Mouse (Mus musculus): ENCODE measurements around the gene Dbil5. TPM values are rescaled to one million over a fixed set of nuclear protein-coding genes. Genes with fewer than 3 reads are reported as not detected.

Dbil5 gene
- polyA plus RNA-seq, 1 experiment from 2014 or later = 1.1 TPM

DNA sequence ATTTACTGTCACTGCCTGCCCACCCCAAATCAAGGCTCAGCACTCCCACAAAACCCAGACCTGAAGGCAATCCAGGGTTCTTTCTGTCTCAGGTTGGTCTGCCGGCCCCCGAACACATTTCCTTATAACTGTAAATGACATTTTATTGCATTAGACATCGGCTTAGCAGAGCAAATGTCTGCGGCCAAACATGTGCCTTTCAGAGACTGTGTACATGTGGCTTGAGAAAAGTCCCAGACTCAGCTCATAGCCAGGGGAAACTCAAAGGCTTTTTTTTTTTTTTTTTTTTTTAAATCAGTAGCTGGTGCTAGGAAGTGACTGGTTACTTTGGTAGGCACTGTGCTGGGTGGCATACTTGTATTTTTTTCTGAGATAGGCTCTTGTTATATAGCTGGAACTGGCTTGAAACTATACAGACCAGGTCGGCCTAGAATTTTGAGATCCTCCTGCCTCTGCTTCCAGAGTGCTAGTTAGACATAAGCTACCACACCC lies 1.3 kb upstream of the Dbil5 start:
- Histone ChIP-seq H3K27me3 (ENCODE audit: control insufficient read depth, insufficient read depth, low read length) (no peaks in the 10 kb centered on the region), H3K9ac (replicated peaks; ENCODE audit: low read length) (peak overlapping the region; percentile 82; the same call in 1 of the 2 replicates), H3K4me1 (ENCODE audit: control insufficient read depth, insufficient read depth, low read length) (peaks cover 5% of the 10 kb centered on the region; the same call in 1 of the 2 replicates), H3K9me3 (ENCODE audit: control insufficient read depth, low read length) (no peaks in the 10 kb centered on the region), H3K27ac (replicated peaks; ENCODE audit: low read depth, low read length) (no peak overlapping the region), H3K36me3 (ENCODE audit: control insufficient read depth, insufficient read depth, low read length) (peaks cover 38% of the 10 kb centered on the region), H3K4me2 (ENCODE audit: low read length) (peak overlapping the region; percentile 73), H3K4me3 (replicated peaks; ENCODE audit: low read depth, low read length) (peak overlapping the region; percentile 70)
- DNase-seq (no peak), ATAC-seq (ENCODE audit: low FRiP score, low TSS enrichment) (no peak)
- WGBS = 95% methylated on average over 5 of the region's 5 CpGs

DNA sequence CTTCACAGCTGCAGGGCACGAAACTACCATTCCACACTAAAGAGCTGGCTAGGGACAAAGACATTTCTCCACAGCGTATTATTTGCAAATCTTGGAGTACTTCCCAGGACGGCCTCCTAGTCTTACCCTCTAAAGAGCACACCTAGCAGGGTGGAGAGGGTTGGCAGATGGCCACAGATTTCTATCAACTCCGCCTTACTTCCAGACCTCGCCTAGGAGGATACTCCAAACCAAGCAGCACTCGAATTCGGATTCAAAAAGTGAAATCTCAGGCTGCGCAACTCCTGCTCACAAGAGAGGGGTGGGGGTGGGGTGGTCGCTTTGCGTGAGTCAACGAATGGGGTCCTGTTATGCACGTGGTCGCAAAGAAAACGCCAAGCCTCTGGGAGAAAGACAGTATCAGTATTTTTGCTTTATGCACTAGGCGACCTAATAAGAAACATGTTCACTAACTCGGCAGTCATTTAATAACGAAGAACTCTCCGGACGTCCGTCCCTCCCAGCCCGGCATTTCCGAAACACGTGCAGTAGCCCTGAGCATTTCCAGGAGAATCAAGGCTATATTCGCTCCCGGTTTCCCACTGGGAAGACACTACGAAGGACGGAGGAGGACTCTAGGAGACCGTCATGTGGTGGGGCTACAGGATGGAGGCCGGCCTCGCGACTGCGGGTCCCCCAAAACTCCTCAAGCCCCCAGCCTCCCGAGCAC lies 573 bp upstream of the Dbil5 start:
- H3K9me3 ChIP-seq (ENCODE audit: control insufficient read depth, low read length) = no peaks in the 10 kb centered on the region
- ATAC-seq (ENCODE audit: low FRiP score, low TSS enrichment) (0 out of 2 replicates have a peak, but pooled peaks have one; percentile 21), DNase-seq (peak; percentile 68)
- peaks cover 5% of the 10 kb centered on the region; the same call in 1 of the 2 replicates for H3K4me1 ChIP-seq (ENCODE audit: control insufficient read depth, insufficient read depth, low read length)
- no peaks in the 10 kb centered on the region for H3K27me3 ChIP-seq (ENCODE audit: control insufficient read depth, insufficient read depth, low read length)
- H3K9ac ChIP-seq (replicated peaks; ENCODE audit: low read length) = peak overlapping the region; percentile 82
- peak overlapping the region; percentile 88 for H3K27ac ChIP-seq (replicated peaks; ENCODE audit: low read depth, low read length)
- H3K4me2 ChIP-seq (ENCODE audit: low read length) = peak overlapping the region; percentile 73
- 3% methylated on average over 33 of the region's 33 CpGs for WGBS
- peaks cover 44% of the 10 kb centered on the region for H3K36me3 ChIP-seq (ENCODE audit: control insufficient read depth, insufficient read depth, low read length)
- peak overlapping the region; percentile 70 for H3K4me3 ChIP-seq (replicated peaks; ENCODE audit: low read depth, low read length)

DNA sequence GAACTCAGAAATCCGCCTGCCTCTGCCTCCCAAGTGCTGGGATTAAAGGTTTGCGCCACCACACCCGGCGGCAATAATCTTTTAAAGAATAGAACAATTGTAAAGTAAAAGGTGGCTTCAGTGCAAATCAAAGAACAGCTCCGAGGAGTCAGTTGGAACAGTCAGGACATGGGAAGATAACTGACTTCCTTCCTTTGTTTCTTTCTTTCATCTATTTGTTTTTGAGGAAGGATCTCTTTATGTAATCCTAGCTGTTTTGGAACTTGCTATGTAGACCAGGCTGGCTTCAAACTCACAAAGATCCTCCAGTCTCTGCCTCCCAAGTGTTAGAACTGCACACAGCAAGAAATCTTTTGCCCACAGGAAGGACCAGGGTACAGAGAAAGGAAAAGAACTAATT lies 7.2 kb downstream of the Dbil5 start:
- ATAC-seq (ENCODE audit: low FRiP score, low TSS enrichment) (no peak), DNase-seq (no peak)
- Histone ChIP-seq H3K9ac (replicated peaks; ENCODE audit: low read length) (no peak overlapping the region), H3K27ac (replicated peaks; ENCODE audit: low read depth, low read length) (no peak overlapping the region), H3K4me1 (ENCODE audit: control insufficient read depth, insufficient read depth, low read length) (no peaks in the 10 kb centered on the region), H3K4me2 (ENCODE audit: low read length) (no peak overlapping the region), H3K4me3 (replicated peaks; ENCODE audit: low read depth, low read length) (no peak overlapping the region), H3K9me3 (ENCODE audit: control insufficient read depth, low read length) (no peaks in the 10 kb centered on the region), H3K27me3 (ENCODE audit: control insufficient read depth, insufficient read depth, low read length) (no peaks in the 10 kb centered on the region), H3K36me3 (ENCODE audit: control insufficient read depth, insufficient read depth, low read length) (peaks cover 50% of the 10 kb centered on the region)
- 91% methylated on average over 5 of the region's 5 CpGs for WGBS

DNA sequence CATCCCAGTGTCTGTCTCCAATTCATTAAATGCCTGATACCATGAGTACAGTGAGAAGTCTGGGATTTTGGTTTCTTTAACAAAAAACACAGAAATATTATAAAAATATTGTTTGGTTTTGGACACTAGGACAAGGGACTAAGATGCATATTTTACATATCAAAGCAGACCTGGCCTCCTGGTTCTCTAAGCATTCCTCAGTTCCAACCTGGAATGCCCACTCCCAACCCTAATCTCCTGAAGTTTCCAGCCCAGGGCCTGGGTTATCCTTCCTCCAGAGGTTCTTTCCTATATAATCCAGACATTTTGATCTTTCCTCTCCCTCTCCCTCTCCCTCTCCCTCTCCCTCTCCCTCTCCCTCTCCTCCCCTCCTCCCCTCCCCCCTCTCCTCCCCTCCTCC lies 7.6 kb downstream of the Dbil5 start:
- no peak overlapping the region for H3K9ac ChIP-seq (replicated peaks; ENCODE audit: low read length)
- peaks cover 46% of the 10 kb centered on the region for H3K36me3 ChIP-seq (ENCODE audit: control insufficient read depth, insufficient read depth, low read length)
- H3K4me1 ChIP-seq (ENCODE audit: control insufficient read depth, insufficient read depth, low read length) = no peaks in the 10 kb centered on the region
- H3K27me3 ChIP-seq (ENCODE audit: control insufficient read depth, insufficient read depth, low read length) = no peaks in the 10 kb centered on the region
- no peak overlapping the region for H3K4me3 ChIP-seq (replicated peaks; ENCODE audit: low read depth, low read length)
- DNase-seq = no peak
- H3K9me3 ChIP-seq (ENCODE audit: control insufficient read depth, low read length) = no peaks in the 10 kb centered on the region
- H3K27ac ChIP-seq (replicated peaks; ENCODE audit: low read depth, low read length) = no peak overlapping the region
- no peak for ATAC-seq (ENCODE audit: low FRiP score, low TSS enrichment)
- H3K4me2 ChIP-seq (ENCODE audit: low read length) = no peak overlapping the region

DNA sequence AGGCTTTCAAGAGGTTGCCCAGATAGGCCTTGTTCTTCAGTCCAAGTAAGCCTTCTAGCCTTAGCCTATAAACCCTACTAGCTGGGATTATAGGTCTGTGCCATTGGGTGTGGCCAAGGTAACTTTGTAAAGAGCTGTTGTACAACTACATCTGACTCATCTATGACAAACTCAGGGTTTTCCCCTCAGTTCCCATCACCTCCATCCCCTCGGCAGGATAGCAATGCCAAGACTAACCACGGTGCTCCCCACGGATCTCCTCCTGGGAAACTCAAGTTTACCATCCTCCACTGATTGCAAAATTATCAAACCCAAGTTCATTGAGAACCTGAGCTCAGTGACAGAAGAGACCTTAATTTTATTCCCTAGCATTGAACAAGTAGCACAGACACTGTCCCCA lies 18.7 kb downstream of the Dbil5 start:
- Histone ChIP-seq H3K4me3 (replicated peaks; ENCODE audit: low read depth, low read length) (no peak overlapping the region), H3K4me2 (ENCODE audit: low read length) (no peak overlapping the region), H3K36me3 (ENCODE audit: control insufficient read depth, insufficient read depth, low read length) (peaks cover 72% of the 10 kb centered on the region), H3K4me1 (ENCODE audit: control insufficient read depth, insufficient read depth, low read length) (no peaks in the 10 kb centered on the region), H3K9me3 (ENCODE audit: control insufficient read depth, low read length) (no peaks in the 10 kb centered on the region), H3K27me3 (ENCODE audit: control insufficient read depth, insufficient read depth, low read length) (no peaks in the 10 kb centered on the region), H3K9ac (replicated peaks; ENCODE audit: low read length) (no peak overlapping the region), H3K27ac (replicated peaks; ENCODE audit: low read depth, low read length) (no peak overlapping the region)
- no peak for DNase-seq
- whole genome bisulfite sequencing = 94% methylated on average over 3 of the region's 3 CpGs
- no peak for ATAC-seq (ENCODE audit: low FRiP score, low TSS enrichment)

DNA sequence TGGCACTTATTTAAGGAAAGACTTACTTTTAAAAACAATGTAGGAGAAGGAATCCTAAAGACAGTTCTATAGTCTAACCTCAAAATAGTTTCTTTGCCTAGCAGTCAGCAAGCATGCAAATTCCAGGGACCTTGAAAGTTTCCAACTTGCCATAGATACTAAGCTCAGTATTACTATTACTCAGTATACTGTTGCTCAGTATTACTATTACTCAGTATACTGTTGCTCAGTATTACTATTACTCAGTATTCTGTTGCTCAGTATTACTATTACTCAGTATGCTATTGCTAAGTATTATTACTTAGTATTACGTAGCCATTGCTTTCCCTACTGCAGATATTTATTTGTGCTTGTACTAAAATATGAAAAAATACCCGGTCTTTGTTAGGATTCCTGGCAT lies 22.3 kb downstream of the Dbil5 start:
- Histone ChIP-seq H3K27ac (replicated peaks; ENCODE audit: low read depth, low read length) (no peak overlapping the region), H3K9ac (replicated peaks; ENCODE audit: low read length) (no peak overlapping the region), H3K36me3 (ENCODE audit: control insufficient read depth, insufficient read depth, low read length) (peaks cover 42% of the 10 kb centered on the region), H3K27me3 (ENCODE audit: control insufficient read depth, insufficient read depth, low read length) (no peaks in the 10 kb centered on the region), H3K4me3 (replicated peaks; ENCODE audit: low read depth, low read length) (no peak overlapping the region), H3K4me1 (ENCODE audit: control insufficient read depth, insufficient read depth, low read length) (peaks cover 7% of the 10 kb centered on the region), H3K4me2 (ENCODE audit: low read length) (no peak overlapping the region), H3K9me3 (ENCODE audit: control insufficient read depth, low read length) (no peaks in the 10 kb centered on the region)
- no peak for DNase-seq
- no peak for ATAC-seq (ENCODE audit: low FRiP score, low TSS enrichment)
- WGBS = 97% methylated on average over 2 of the region's 2 CpGs

DNA sequence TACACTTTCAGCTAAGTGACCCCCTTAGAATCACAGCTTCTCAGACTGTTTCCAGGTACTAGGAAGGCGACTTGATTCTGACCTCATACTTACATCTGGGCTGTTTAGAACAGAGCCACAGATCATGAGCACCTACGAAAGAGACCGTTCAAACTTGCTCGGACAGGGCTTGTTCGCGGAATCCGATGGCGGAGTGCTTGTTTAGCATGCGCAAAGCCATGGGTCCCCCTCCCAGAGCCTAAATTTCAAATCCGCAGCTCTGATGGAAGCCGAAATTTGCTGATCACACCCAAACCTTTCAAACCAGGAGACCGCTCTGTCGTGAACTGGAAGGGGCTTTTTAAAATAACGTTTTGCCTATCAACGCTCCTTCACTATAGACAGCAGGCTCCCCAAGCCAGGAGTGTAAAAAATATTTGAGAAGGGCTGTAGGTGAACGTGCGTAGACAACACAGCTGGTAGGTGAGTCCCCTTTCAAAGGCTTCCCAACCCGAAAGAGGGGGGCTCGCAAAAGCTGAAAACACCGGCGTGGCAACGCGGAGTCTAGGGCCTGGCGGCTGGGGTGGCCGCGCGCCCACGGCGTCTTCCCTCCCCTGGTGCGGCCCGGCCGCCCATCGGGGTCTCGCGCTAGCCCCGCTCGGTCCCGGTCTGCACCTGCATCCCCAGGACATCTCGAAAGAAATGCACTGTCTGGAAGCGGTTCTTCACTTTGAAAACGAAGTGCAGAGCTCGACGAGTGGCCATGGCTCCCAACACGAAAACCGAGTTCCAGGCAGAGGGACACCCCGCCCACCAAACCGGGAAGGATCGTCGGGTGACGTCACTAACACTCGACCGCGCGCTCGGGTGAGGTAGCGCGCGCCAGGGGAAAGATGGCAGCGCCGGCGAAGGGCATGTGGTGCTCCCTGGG lies 25.7 kb downstream of the Dbil5 start, which contains the start of the genes Mrm3 and Glod4:
Gene Mrm3, plus strand, starts transcription at position 815 of the 910 bp plus-strand sequence.
Gene Glod4, minus strand, starts transcription at position 825 of the 910 bp plus-strand sequence.
- DNase-seq = peak; percentile 98
- Histone ChIP-seq H3K9me3 (ENCODE audit: control insufficient read depth, low read length) (no peaks in the 10 kb centered on the region), H3K4me2 (ENCODE audit: low read length) (peak within 1 kb of the TSS; percentile 72), H3K4me1 (ENCODE audit: control insufficient read depth, insufficient read depth, low read length) (peaks cover 8% of the 10 kb centered on the region), H3K4me3 (replicated peaks; ENCODE audit: low read depth, low read length) (peak within 1 kb of the TSS; percentile 76), H3K27me3 (ENCODE audit: control insufficient read depth, insufficient read depth, low read length) (no peaks in the 10 kb centered on the region), H3K9ac (replicated peaks; ENCODE audit: low read length) (peak within 1 kb of the TSS; percentile 85), H3K27ac (replicated peaks; ENCODE audit: low read depth, low read length) (peak within 1 kb of the TSS; percentile 76), H3K36me3 (ENCODE audit: control insufficient read depth, insufficient read depth, low read length) (peaks cover 16% of the 10 kb centered on the region)
- under 1% methylated on average over 61 of the region's 61 CpGs for WGBS
- ATAC-seq (ENCODE audit: low FRiP score, low TSS enrichment) = peak; percentile 85

DNA sequence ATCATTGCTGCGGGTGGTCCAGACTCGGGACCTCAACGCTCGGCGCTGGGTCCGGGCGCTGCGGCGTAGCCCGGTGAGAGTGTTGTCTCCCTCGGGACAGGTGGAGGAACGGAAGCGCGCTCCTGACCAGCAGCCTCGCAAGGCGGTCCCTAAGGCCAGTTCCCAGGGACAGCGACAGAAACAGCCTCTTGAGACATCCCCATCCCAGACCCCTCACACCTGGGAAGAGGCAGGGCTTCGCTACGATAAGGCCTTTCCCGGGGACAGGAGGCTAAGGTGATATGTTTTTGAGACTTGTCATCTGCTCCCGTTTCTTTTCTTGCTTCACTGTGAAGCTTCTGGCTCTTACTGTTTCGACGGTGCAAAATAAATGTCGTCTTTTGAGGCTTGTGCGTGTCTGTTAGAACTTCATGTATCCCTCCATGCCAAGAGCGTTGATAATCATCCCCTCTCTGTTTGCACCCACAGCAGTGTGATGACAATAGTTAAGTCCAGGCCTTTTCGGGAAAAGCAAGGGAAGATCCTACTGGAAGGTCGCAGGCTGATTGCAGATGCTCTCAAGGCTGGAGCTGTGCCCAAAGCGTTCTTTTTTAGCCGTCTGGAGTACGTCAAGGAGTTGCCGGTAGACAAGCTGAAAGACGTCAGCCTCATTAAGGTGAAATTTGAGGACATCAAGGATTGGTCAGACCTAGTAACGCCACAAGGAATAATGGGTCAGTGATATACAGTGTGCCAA lies 26.6 kb downstream of the Dbil5 start:
- peak overlapping the region; percentile 76 for H3K4me3 ChIP-seq (replicated peaks; ENCODE audit: low read depth, low read length)
- ATAC-seq (ENCODE audit: low FRiP score, low TSS enrichment) = peak; percentile 53; the same call in 1 of the 2 replicates
- peaks cover 8% of the 10 kb centered on the region for H3K4me1 ChIP-seq (ENCODE audit: control insufficient read depth, insufficient read depth, low read length)
- WGBS = 3% methylated on average over 34 of the region's 34 CpGs
- DNase-seq = no peak
- H3K9ac ChIP-seq (replicated peaks; ENCODE audit: low read length) = peak overlapping the region; percentile 85
- H3K9me3 ChIP-seq (ENCODE audit: control insufficient read depth, low read length) = no peaks in the 10 kb centered on the region
- H3K27ac ChIP-seq (replicated peaks; ENCODE audit: low read depth, low read length) = peak overlapping the region; percentile 76
- H3K4me2 ChIP-seq (ENCODE audit: low read length) = peak overlapping the region; percentile 72
- H3K27me3 ChIP-seq (ENCODE audit: control insufficient read depth, insufficient read depth, low read length) = no peaks in the 10 kb centered on the region
- peaks cover 19% of the 10 kb centered on the region for H3K36me3 ChIP-seq (ENCODE audit: control insufficient read depth, insufficient read depth, low read length)

Measured in midbrain, embryonic 14.5 days (tissue).